Mouse (Mus musculus) B cell, adult (primary cell): Measurements from ENCODE around the gene Vps52. TPM values are rescaled to one million over a fixed set of nuclear protein-coding genes. Genes with fewer than 3 reads are reported as not detected.

ENCODE experiments used
- total RNA-seq: library from RNA; stranded (reverse); gene quantifications from 4 replicates; pipeline ENCODE4 v1.2.4, GENCODE M21; 2023; ENCODE audit not compliant: inconsistent age

The Vps52 gene
- 84.3 to 90.2 TPM (median 84.9 TPM) in 4 replicates for total RNA-seq

DNA sequence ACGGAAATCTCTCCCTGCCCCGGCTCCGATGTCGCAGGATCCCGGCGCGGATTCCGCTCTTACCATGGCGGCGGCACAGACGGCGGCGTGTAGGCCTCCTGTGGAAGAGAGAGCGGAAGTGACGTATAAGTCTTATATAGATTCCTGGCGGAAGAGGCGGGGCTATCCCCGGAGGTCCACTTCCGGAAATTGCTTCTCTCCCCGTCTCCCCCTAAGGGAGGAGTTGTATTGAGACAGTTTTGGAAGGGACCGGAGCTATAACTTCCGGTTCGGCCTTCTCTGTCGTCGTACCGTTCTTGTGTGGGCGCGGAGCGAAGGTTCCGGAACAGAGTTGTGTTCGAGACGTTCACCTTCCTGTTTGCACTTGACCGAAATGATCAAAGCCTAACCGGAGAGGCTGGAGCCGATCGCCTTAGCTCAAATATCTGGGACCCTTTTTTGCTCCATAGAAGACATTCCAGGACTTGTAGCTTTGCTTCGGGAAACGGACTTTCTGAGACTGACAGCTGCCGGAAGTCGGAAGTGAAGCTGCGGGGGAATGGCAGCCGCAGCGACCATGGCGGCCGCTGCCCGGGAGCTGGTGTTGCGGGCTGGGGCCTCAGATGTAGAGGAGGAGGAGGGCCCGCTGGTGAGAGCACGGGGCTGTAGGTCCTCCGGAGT is at the start of gene Vps52, which contains the start of gene Rps18:
Gene Vps52, plus strand, starts transcription at position 258 of the 660 bp plus-strand sequence.
Gene Rps18, minus strand, starts transcription at position 447 of the 660 bp plus-strand sequence.

GRCm38 (mm10) chr17:33909077-33909868 is 46.3 kb upstream of the Vps52 start, which contains the start of gene Daxx:
Daxx (plus strand) TSS chr17:33909414.

DNA sequence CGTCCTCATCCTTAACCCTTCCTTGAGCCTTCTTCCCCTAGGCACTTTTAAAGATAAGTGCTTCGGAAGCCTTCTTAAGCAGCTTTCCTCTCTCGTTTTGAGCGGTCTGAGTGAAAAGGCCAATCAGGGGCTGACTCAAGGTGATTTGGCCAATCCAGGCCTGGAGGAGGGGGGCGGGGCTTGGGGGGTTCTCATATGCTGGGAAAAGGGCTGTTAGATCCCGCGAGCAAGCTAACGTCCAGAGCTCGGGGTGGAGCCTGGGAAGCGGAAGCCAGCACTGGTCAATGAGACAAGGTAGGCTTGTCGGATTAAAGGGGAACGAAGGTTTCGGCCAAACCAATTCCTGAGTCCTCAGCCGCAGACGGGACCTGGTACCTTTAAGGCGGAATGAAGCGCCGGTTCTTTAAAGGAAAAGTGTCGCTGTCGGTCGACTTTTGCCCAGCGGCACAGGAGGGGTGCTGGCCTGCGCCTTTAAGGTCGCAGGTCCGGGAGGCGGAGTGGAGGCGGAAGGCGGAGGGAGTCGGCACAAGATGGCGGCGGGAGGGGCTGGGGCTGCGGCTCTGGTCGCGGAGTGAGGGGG is 39.9 kb upstream of the Vps52 start, which contains the start of the genes Tapbp and Zbtb22:
Gene Tapbp, plus strand, starts transcription at position 229 of the 580 bp plus-strand sequence.
Gene Zbtb22, plus strand, starts transcription at position 234 of the 580 bp plus-strand sequence.

DNA sequence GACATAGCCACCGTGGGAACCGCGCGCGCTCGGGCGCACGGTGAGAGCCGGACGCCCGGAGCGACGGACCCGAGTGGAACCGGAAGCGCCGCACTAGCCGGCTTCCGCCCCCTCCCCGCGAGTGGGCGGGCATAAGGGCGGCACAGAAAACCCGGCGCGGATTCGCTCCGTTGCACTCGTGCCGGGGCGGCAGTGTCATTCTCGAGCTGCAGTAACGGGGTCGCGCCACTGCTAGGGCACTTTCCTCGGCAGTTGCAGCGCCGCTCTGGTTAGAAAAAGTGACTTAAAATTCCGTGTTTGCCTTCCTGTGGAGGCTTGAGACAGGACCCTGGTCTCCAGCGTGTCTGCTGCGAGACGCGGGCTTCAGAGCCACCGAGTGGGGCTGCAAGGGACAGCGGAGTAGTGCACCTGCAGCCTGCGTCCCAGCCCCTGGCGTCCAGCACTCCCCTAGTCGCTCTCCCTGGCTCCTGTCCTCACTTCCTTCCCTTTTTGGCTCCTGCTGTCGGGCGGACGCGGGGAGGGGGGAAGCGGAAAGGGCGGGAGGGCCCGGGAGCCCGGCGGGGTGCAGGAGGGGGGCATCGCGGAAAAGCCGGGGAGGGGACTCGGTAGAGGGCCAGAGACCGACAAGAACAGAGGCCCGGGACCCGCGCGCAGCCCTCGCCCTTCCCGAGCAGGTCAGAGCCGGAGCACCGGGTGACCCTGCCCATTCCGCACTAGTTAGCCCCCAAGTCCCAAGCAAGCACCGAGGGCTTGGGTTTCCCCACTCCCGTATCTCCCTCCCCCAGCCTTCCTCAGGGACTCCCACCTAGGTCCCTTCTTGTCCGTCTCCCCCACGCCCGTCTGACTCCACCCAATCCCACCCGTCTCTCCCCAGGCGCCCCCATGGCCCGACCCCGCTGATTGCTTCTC is 26.0 kb upstream of the Vps52 start, which contains the start of gene Rgl2:
Gene Rgl2, plus strand, starts transcription at position 173 of the 909 bp plus-strand sequence.

DNA sequence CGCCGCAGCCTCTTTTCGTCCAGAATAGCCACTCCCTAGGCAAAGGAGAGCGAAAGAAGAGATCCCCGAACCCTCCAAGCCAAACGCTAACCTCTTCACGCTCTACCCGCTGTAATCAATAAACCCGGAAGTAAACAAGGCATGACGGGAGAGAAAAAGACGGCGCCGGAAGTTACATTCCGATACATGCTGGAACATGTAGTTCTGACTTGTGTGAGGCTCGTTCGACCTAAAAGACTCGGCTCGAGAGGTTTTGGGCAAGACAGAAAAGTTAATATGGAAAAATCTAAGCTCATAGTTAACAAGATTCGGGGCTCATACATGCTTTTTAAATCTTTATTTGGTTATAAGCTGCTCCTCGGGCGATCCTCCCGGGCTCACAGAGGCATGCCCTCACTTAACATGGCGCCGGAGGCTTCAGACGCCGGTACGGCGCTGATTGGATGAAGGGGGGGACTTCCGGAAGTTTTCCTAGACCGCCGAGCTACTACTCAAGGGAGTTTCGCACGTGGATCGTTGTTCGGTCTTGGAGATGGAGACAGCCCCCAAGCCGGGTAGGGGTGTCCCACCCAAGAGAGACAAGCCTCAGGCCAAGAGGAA is 15.3 kb upstream of the Vps52 start, which contains the start of the genes Pfdn6 and Wdr46:
Gene Pfdn6, minus strand, starts transcription at position 138 of the 600 bp plus-strand sequence.
Gene Wdr46, plus strand, starts transcription at position 455 of the 600 bp plus-strand sequence.

DNA sequence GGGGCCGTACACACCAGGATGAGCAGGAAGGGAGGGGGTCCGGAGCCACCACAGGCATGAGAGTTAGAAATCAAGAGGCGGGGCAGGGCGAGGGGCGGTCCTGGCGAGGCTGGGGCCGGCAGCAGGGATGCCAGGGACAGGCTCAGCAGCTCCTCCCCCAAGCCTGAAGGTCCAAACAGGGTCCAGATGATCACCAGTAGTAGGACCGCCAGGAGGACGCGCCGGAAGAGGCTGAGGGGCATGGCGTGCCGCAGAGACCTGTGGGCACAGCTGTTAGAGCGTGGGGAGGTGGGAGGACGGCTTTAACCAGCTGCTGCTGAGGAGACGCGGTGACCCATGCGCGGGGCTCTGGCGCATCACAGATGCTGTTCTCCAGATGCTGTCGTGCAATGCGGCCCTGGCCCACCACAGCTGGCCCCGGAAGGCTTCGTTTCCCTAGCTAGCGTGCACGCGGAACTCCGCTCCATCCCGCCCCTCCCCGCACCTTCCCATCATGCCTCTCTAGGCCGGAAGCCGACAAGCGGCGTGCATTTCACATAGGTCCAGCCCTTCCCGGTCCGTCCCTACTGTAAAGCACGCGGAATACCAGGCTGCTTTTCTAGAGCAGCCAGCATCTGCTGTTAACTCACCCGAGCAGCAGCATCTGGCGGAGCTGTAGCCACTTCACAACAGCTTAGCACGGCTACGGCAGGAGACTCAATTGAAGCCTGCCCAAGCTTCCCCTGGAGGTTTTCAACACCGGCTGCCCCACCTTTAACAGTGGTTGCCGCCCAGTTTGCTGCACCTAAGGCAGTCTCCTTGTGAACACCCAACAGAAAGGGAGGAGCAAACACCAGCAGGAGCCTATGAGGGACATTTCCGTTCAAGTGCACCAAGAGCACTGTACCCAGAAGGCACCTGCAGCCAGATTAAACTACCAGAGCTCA is 4.3 kb upstream of the Vps52 start, which contains the start of gene B3galt4:
Gene B3galt4, minus strand, starts transcription at position 468 of the 926 bp plus-strand sequence.

DNA sequence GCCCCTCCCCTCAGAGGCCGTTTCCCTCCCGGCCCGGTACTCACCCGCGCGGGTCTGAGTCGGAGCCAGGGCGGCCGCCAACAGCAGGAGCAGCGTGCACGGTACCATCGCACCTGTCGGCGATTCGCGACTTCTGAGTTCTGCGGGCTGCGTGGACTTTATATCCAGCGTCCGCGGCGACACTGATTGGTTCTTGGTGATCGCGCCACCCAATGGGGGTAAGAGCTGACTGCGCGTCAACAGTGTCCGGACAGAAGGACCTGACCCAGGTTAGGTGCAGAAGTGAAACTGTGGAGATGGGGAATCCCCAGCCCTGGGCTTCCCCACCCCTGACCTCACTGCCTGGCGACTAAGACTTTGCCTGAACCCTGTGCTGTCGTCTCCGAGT is 44.5 kb downstream of the Vps52 start, which contains the start of gene H2-K1:
Gene H2-K1, minus strand, starts transcription at position 198 of the 388 bp plus-strand sequence.

Other genes starting within 250 kb of the Vps52 start
- 45.6 to 49.2 TPM (median 46.3 TPM) in 4 replicates for gene March2, start 237.1 kb upstream of the Vps52 start, total RNA-seq
- gene Rab11b, start 195.3 kb upstream of the Vps52 start, total RNA-seq = 205 to 231 TPM (median 213 TPM) in 4 replicates
- gene Angptl4, start 174.0 kb upstream of the Vps52 start, total RNA-seq = 0.24 to 1.2 TPM (median 0.64 TPM) in 4 replicates
- gene Kank3, start 145.3 kb upstream of the Vps52 start, total RNA-seq = 1.9 to 3.7 TPM (median 2.4 TPM) in 4 replicates
- 3,373 to 3,666 TPM (median 3,453 TPM) in 4 replicates for gene Rps28, start 131.2 kb upstream of the Vps52 start, total RNA-seq
- gene Ndufa7, start 131.2 kb upstream of the Vps52 start, total RNA-seq = 144 to 160 TPM (median 152 TPM) in 4 replicates
- gene Cd320, start 112.7 kb upstream of the Vps52 start, total RNA-seq = 6.1 to 11.2 TPM (median 7.1 TPM) in 4 replicates
- gene Gm7029, start 82.0 kb upstream of the Vps52 start, total RNA-seq = not detected in 4 replicates
- 3.7 to 6.1 TPM (median 5.8 TPM) in 4 replicates for gene Kifc1, start 65.2 kb upstream of the Vps52 start, total RNA-seq
- 0.90 to 0.93 TPM in 2 of 4 replicates, not detected in the others for gene Platr17, start 50.7 kb upstream of the Vps52 start, total RNA-seq
- gene Daxx, start 46.4 kb upstream of the Vps52 start, total RNA-seq = 43.5 to 64.5 TPM (median 57.8 TPM) in 4 replicates
- gene Tapbp, start 39.9 kb upstream of the Vps52 start, total RNA-seq = 459 to 514 TPM (median 471 TPM) in 4 replicates
- 34.8 to 43.8 TPM (median 42.1 TPM) in 4 replicates for gene Zbtb22, start 39.9 kb upstream of the Vps52 start, total RNA-seq
- gene Rgl2, start 26.3 kb upstream of the Vps52 start, total RNA-seq = 181 to 200 TPM (median 191 TPM) in 4 replicates
- 48.8 to 71.2 TPM (median 65.7 TPM) in 4 replicates for gene Pfdn6, start 15.5 kb upstream of the Vps52 start, total RNA-seq
- 37.2 to 41.1 TPM (median 38.8 TPM) in 4 replicates for gene Wdr46, start 15.2 kb upstream of the Vps52 start, total RNA-seq
- gene B3galt4, start 4.3 kb upstream of the Vps52 start, total RNA-seq = 4.6 to 6.3 TPM (median 6.0 TPM) in 4 replicates
- 1,477 to 1,581 TPM (median 1,522 TPM) in 4 replicates for gene Rps18, start 189 bp downstream of the Vps52 start, total RNA-seq
- 2,828 to 3,180 TPM (median 3,118 TPM) in 4 replicates for gene H2-K1, start 44.5 kb downstream of the Vps52 start, total RNA-seq
- 37.0 to 44.6 TPM (median 37.7 TPM) in 4 replicates for gene Ring1, start 68.9 kb downstream of the Vps52 start, total RNA-seq
- 116 to 159 TPM (median 139 TPM) in 4 replicates for gene H2-Ke6, start 72.2 kb downstream of the Vps52 start, total RNA-seq
- gene Slc39a7, start 75.9 kb downstream of the Vps52 start, total RNA-seq = 76.7 to 88.4 TPM (median 86.4 TPM) in 4 replicates
- gene Rxrb, start 76.0 kb downstream of the Vps52 start, total RNA-seq = 108 to 117 TPM (median 111 TPM) in 4 replicates
- gene Col11a2, start 83.6 kb downstream of the Vps52 start, total RNA-seq = 5.6 to 8.4 TPM (median 6.7 TPM) in 4 replicates
- 197 to 229 TPM (median 217 TPM) in 4 replicates for gene H2-Oa, start 136.5 kb downstream of the Vps52 start, total RNA-seq
- gene H2-DMa, start 163.7 kb downstream of the Vps52 start, total RNA-seq = 618 to 656 TPM (median 649 TPM) in 4 replicates
- gene Brd2, start 166.8 kb downstream of the Vps52 start, total RNA-seq = 428 to 472 TPM (median 457 TPM) in 4 replicates
- 1,549 to 1,567 TPM (median 1,559 TPM) in 4 replicates for gene H2-DMb2, start 187.5 kb downstream of the Vps52 start, total RNA-seq
- gene H2-DMb1, start 197.3 kb downstream of the Vps52 start, total RNA-seq = 652 to 777 TPM (median 691 TPM) in 4 replicates
- gene Tap1, start 231.7 kb downstream of the Vps52 start, total RNA-seq = 129 to 155 TPM (median 147 TPM) in 4 replicates
- gene Psmb9, start 232.0 kb downstream of the Vps52 start, total RNA-seq = 88.5 to 134 TPM (median 102 TPM) in 4 replicates
- 204 to 264 TPM (median 236 TPM) in 4 replicates for gene Psmb8, start 241.9 kb downstream of the Vps52 start, total RNA-seq
- gene Tap2, start 247.7 kb downstream of the Vps52 start, total RNA-seq = 121 to 132 TPM (median 126 TPM) in 4 replicates